Mouse (Mus musculus): ENCODE results near the gene Zfand6.

GRCm38 (mm10) chr7:84594917-84595303 is 94.8 kb downstream of the Zfand6 start:
- no peak for TF ChIP-seq CTCF (IDR thresholded peaks at IDR 0.05; ENCODE audit: control insufficient read depth, insufficient read depth, insufficient replicate concordance, low read depth, low read length)
- no peak for TF ChIP-seq POLR2A (IDR thresholded peaks at IDR 0.05; ENCODE audit: control insufficient read depth, low read depth, low read length)

All from testis, adult 2 months (tissue).